Mouse (Mus musculus): ENCODE results near the gene Mcoln2.

DNA sequence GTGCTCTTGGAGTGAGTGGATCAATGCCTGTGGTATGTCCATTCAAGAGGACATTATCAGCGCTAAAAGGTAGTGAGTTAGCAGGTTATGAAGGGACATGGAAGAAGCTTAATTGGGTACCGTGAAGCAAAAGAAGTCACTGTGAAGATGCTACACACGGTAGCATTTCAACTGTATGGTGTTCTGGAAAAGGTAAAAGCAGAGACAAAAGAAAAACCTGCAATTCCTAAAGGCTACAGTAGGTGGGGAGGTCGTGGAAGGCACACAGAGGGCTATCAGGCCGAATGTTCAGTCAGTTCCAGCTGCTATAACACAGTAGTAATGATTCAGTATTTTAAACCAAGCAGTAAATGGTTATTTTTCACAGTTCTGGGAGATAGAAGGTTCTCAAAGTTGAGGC, 4.1 kb upstream of the Mcoln2 start:
- TF ChIP-seq GATA1 (IDR thresholded peaks at IDR 0.05; ENCODE audit: borderline replicate concordance, low read length) (no peak), FLI1 (IDR thresholded peaks at IDR 0.05; ENCODE audit: low read length) (no peak)
